Mouse (Mus musculus) activated CD4-positive, CD25-positive, alpha-beta regulatory T cell, adult 4 months (primary cell): ENCODE measurements around the gene Olfr799. TPM values are rescaled to one million over a fixed set of nuclear protein-coding genes. Genes with fewer than 3 reads are reported as not detected.

ENCODE experiments used
- ATAC-seq: one replicate; pipeline ENCODE4 v1.8.0; 2017
- polyA plus RNA-seq, 2 experiments: library from polyadenylated mRNA; unstranded; fragments of 100-300 nt; shearing (Covaris generic); gene quantifications; one replicate each; pipeline ENCODE4 v1.2.1; 2017

The Olfr799 gene
- not detected for polyA plus RNA-seq

DNA sequence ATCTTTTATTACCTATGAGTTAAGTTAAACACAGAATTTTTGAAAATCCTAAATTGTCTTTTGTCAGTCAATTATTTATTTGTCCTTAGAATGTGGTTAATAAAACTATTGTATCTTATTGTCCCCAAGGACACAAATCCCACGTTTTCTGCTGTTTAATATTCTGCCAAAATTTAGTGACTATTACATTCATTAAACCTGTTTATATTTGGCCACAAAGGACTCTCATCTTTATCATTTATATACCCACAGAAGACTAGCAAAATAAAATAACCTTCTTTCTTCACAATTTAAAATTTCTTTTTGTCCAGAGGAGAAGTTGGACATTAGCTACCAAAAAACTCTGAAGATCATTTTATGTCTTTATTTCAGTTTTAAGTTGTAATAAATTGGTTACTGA is at the start of gene Olfr799:
Gene Olfr799 (plus strand): TSS at position 301 of the 400 bp plus-strand sequence.
- no peak for ATAC-seq

DNA sequence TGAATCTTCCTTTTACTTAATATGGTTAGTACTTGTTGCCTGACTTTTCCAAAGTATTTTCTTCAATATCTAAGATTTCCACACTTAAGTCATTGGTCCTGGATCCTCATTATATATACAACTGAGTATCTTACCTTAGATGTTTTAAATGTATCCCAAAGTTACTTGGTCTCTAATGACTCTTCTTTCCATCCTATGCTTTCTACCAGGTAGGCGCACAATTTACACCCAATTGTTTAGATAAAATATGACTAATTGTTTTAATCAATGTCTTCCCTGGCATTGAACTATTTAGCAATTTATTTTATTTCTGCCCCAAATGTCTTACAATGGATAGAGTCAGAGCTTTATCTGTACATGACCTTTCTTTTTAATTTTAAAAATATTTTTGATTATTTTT is 24.8 kb upstream of the Olfr799 start, which contains the start of gene Olfr796:
Gene Olfr796 (minus strand): TSS at position 101 of the 400 bp plus-strand sequence.
- no peak for ATAC-seq

DNA sequence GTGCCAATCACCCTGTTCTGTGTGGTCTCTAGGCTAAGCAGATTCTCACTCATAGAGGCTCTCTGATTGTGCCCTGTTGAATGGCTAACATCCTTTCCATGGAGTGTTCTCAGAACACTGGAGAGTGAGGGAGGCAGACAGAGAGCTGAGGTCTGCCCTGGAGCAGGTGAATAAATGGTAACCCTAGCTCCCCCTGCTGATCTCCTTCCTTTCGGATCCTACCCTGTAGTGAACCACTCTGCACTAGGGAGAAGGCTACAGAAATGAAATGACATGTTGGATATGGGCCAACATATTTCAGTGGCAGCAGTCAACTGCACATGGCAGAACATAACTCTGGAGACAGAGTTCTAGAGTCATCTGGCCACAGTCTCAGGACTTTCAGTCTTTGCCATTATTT is 15.6 kb upstream of the Olfr799 start:
- ATAC-seq, result no peak

DNA sequence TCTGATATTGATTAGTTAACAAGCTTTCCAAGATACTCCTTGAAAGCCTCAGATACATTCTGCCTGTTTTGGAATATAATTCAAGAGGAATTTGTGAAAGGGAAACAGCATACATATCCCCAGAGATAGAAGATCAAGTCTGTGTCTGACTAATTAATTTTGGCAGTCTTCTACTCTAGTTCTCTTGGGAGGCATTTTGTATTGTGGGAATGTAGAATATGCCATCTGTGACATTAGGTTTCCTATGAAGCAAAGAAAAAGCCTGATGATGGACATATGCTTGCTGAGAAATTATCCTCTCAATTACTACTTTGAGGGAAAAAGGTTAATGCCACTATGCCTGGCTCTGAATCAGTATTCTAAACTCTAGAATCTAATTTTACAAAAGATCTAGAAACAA is 14.0 kb upstream of the Olfr799 start:
- ATAC-seq, result no peak

DNA sequence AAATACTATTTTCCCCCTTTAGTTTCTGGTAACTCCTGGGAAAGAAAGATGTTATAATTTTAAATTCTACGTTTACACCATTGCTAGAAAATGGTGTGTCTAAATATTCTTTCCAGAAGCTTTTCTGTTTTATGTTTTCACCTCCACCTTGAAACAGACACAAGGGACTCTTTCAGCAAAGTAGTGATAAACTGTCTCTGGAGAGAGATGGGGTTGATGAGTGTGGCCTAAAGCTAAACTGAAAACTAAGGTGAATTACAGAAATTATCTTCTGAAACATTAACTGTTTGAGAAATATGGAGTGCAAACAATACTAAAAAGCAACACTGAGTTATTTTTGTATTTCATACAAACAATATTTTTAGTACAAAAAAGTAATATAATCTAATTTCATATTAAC is 9.4 kb upstream of the Olfr799 start, which contains the start of gene Olfr798:
Gene Olfr798 (minus strand): TSS at position 101 of the 400 bp plus-strand sequence.
- ATAC-seq, result no peak

GRCm38 (mm10) chr10:129651763-129652162 is 14.5 kb downstream of the Olfr799 start:
- no peak for ATAC-seq

DNA sequence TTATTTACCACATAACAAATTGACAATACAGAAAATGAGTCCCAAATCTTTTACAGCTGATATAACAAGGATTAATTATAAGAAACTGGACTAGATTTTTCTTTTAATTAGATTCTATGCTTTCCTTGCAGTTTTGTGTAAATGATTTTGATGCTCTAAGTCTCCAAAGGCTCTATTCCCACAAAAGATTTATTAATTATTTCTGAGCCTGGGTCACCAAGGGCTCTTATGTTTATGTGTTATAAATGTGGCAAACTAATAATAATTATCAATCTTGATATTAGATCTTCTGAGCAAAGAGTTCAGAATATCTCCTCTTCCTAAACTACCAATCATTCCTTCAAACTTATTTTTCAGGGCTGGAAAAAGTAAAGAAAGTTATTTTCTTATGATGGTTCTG is 20.1 kb downstream of the Olfr799 start, which contains the start of gene Olfr800:
Gene Olfr800 (plus strand): TSS at position 301 of the 400 bp plus-strand sequence.
- no peak for ATAC-seq

DNA sequence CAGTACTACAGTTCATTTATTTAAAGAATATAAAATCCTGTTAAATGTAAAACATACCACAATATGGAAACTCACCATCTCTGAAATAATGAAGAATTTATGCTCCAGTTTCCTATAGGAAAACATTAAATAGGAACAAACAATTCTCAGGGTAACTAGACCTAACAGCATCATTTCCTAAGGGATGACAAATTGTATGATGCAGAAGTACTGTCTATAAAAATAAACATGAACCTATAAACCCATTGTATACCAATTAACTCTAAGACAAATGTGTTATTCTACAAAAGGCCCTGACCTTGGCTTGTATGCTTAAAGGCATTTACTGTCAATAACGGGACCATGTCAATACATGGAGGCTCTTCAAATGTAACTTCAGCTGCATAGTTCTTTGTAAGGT is 36.5 kb downstream of the Olfr799 start, which contains the start of gene Olfr801:
Gene Olfr801 (minus strand): TSS at position 101 of the 400 bp plus-strand sequence.
- no peak for ATAC-seq

DNA sequence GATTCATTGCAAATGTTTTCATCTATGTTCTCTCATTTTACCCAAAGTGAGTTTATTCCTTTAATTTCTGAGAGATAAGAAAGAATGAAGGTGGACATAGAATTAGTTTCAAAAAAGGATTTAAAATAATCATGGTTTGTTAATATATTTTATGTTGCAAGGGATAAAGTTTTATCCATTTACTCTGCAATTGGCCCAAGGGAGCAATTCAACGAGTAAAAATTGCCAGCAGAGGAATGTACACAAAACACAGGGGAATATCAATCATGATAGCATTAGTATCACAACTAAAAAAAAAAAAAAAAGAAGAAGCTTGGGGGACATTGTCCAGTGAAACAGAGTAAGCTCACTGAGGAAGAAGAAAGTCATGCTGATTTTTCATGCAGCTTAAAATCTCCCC is 50.8 kb downstream of the Olfr799 start, which contains the start of gene Olfr802:
Gene Olfr802 (minus strand): TSS at position 101 of the 400 bp plus-strand sequence.
- no peak for ATAC-seq

DNA sequence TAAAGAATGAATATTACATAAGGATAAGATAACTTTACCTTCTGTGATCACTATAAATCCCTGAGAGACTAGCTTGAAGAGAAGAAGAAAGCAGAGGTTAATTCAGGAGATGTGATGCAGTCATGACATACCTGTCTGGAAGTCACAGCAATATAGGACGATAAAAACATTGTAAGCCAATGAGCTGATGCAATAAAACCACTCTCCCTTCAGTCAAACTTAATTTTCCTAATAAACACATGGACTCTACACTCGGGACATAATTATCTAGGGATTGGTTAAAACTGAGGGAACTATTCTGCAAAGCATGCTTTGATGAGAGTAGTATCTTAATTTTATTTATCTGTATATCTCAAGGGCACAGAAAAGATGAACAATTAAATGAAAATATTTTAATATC is 56.9 kb downstream of the Olfr799 start, which contains the start of gene Olfr803:
Gene Olfr803 (minus strand): TSS at position 101 of the 400 bp plus-strand sequence.
- no peak for ATAC-seq

Other genes with a start within 250 kb of the Olfr799 start
- not detected for gene Olfr785, start 232.1 kb upstream of the Olfr799 start, polyA plus RNA-seq
- not detected for gene Olfr786, start 210.2 kb upstream of the Olfr799 start, polyA plus RNA-seq
- gene Olfr787, start 175.6 kb upstream of the Olfr799 start, polyA plus RNA-seq, result under 1 TPM in 1 of 2 experiments, not detected in 1; 0.33 TPM
- not detected for gene Olfr788, start 166.5 kb upstream of the Olfr799 start, polyA plus RNA-seq
- not detected for gene Olfr789, start 152.7 kb upstream of the Olfr799 start, polyA plus RNA-seq
- not detected for gene Olfr790, start 139.0 kb upstream of the Olfr799 start, polyA plus RNA-seq
- gene Olfr791, start 115.7 kb upstream of the Olfr799 start, polyA plus RNA-seq, result not detected
- not detected for gene Olfr792, start 98.3 kb upstream of the Olfr799 start, polyA plus RNA-seq
- gene Olfr794, start 69.8 kb upstream of the Olfr799 start, polyA plus RNA-seq, result not detected
- not detected for gene Olfr796, start 24.9 kb upstream of the Olfr799 start, polyA plus RNA-seq
- gene Olfr798, start 9.6 kb upstream of the Olfr799 start, polyA plus RNA-seq, result under 1 TPM in 1 of 2 experiments, not detected in 1; 0.61 TPM
- not detected for gene Olfr800, start 20.2 kb downstream of the Olfr799 start, polyA plus RNA-seq
- gene Olfr801, start 36.4 kb downstream of the Olfr799 start, polyA plus RNA-seq, result not detected
- not detected for gene Olfr802, start 50.7 kb downstream of the Olfr799 start, polyA plus RNA-seq
- gene Olfr803, start 56.8 kb downstream of the Olfr799 start, polyA plus RNA-seq, result not detected
- gene Olfr804, start 65.7 kb downstream of the Olfr799 start, polyA plus RNA-seq, result not detected
- under 1 TPM in 1 of 2 experiments, not detected in 1; 0.24 TPM for gene Olfr805, start 91.9 kb downstream of the Olfr799 start, polyA plus RNA-seq
- not detected for gene Olfr806, start 104.4 kb downstream of the Olfr799 start, polyA plus RNA-seq
- not detected for gene Olfr807, start 120.3 kb downstream of the Olfr799 start, polyA plus RNA-seq
- gene Olfr808, start 128.0 kb downstream of the Olfr799 start, polyA plus RNA-seq, result not detected
- not detected for gene Olfr809, start 137.2 kb downstream of the Olfr799 start, polyA plus RNA-seq
- not detected for gene Olfr810, start 157.4 kb downstream of the Olfr799 start, polyA plus RNA-seq
- gene Olfr811, start 166.9 kb downstream of the Olfr799 start, polyA plus RNA-seq, result not detected
- gene Olfr812, start 208.6 kb downstream of the Olfr799 start, polyA plus RNA-seq, result not detected
- not detected for gene Olfr813, start 217.9 kb downstream of the Olfr799 start, polyA plus RNA-seq
- gene Olfr814, start 242.4 kb downstream of the Olfr799 start, polyA plus RNA-seq, result under 1 TPM in 1 of 2 experiments, not detected in 1; 0.15 TPM